In the genomic region with DNA sequence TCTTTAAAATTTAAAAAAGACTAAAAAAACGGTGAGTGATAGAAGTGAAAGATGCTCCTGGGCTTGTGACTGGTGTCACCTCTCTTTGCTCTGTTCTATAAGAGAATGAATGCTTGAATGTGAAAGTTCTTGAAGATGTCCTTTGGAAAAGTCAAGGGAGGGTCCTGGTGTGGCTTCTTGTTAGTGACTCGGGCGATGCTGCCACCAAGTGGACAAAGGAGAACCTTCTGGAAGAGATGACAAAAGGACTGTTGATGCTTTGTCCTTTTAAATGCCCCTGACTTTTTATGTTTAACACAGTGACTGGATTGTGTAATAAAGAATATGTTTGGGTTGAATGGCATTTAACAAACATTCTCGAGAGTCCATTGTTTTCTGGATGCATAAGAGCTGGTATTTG, we compare ENCODE assay signal across 9 mouse cellular contexts. TPM values are rescaled to one million over a fixed set of nuclear protein-coding genes. Genes with fewer than 3 reads are reported as not detected.
DNase-seq lines count a peak whose midpoint lies in the region; ATAC-seq and TF ChIP-seq lines count a peak whose summit lies in the region.
"Had no signal": no experiment of that assay in that cellular context is flagged by ENCODE, and none has a peak within 500 bp of the region (broad histone marks: within the 10 kb centered on the region; RNA-seq: fewer than 3 reads in every experiment).

No protein-coding gene starts in this region.

- ATAC-seq in forebrain, postnatal 0 days, result no peak; the same call in 1 of the 2 replicates
- no peak for ATAC-seq in forebrain, embryonic 11.5 days (replicated peaks; ENCODE audit: low FRiP score)

- H3K36me3 ChIP-seq in forebrain, postnatal 0 days (ENCODE audit: insufficient read depth), result no peaks in the 10 kb centered on the region
- H3K36me3 ChIP-seq in forebrain, embryonic 11.5 days (ENCODE audit: control insufficient read depth, insufficient read depth, low read length), result no peaks in the 10 kb centered on the region

- 19% methylated on average over 4 of the region's 4 CpGs for WGBS in forebrain, postnatal 0 days
- 26% methylated on average over 4 of the region's 4 CpGs for WGBS in forebrain, embryonic 11.5 days
- whole genome bisulfite sequencing in lung, adult 2 months, result 10% methylated on average over 4 of the region's 4 CpGs

- peak; percentile 63 for TF ChIP-seq CTCF in forebrain, postnatal 0 days (IDR thresholded peaks at IDR 0.05; ENCODE audit: low read depth)
- TF ChIP-seq CTCF in lung, adult 2 months (IDR thresholded peaks at IDR 0.05; ENCODE audit: insufficient read depth, low read length), result peak; percentile 63

- DNase-seq in forebrain, postnatal 0 days, result peak; percentile 32
- DNase-seq in forebrain, embryonic 11.5 days (ENCODE audit: low spot score), result no peak
- DNase-seq in urinary bladder, postnatal 14 days (ENCODE audit: low spot score), result peak; percentile 73
- no peak for DNase-seq in urinary bladder, postnatal 10 days (ENCODE audit: low spot score)
- peak; percentile 37 to 48 for DNase-seq in cerebellum, postnatal 36 days
- DNase-seq in kidney, postnatal 14 days, result peak; percentile 74
- peak; percentile 29 for DNase-seq in lung, adult 2 months
- peak; percentile 28 to 65 for DNase-seq in spleen, postnatal 4 days (ENCODE audit: low spot score in 2 of 2)

- H3K9me3 ChIP-seq in forebrain, postnatal 0 days (ENCODE audit: low read length), result no peaks in the 10 kb centered on the region
- H3K9me3 ChIP-seq in forebrain, embryonic 11.5 days (ENCODE audit: control insufficient read depth, low read length), result no peaks in the 10 kb centered on the region

- H3K27ac ChIP-seq in forebrain, postnatal 0 days (ENCODE audit: low read depth, low read length), result no peak overlapping the region
- no peak overlapping the region for H3K27ac ChIP-seq in forebrain, embryonic 11.5 days (ENCODE audit: low read depth, low read length)

- H3K9ac ChIP-seq in forebrain, postnatal 0 days, result no peak overlapping the region
- no peak overlapping the region for H3K9ac ChIP-seq in forebrain, embryonic 11.5 days (ENCODE audit: low read length)

- no peak for TF ChIP-seq POLR2A in lung, adult 2 months (IDR thresholded peaks at IDR 0.05; ENCODE audit: borderline replicate concordance, extremely low read depth, low read depth, low read length)

- no peak overlapping the region for H3K4me3 ChIP-seq in forebrain, postnatal 0 days (ENCODE audit: low read depth, low read length)
- H3K4me3 ChIP-seq in forebrain, embryonic 11.5 days (ENCODE audit: low read depth, low read length), result no peak overlapping the region
- H3K4me3 ChIP-seq in lung, adult 2 months (replicated peaks; ENCODE audit: extremely low read depth, low read depth, low read length), result no peak overlapping the region

- H3K4me2 ChIP-seq in forebrain, postnatal 0 days (ENCODE audit: low read depth), result no peak overlapping the region
- H3K4me2 ChIP-seq in forebrain, embryonic 11.5 days (ENCODE audit: low read depth, low read length, severe bottlenecking), result no peak overlapping the region

- no peaks in the 10 kb centered on the region for H3K4me1 ChIP-seq in forebrain, postnatal 0 days (ENCODE audit: insufficient read depth)
- H3K4me1 ChIP-seq in forebrain, embryonic 11.5 days (replicated peaks; ENCODE audit: control insufficient read depth, insufficient read depth, low read length), result no peaks in the 10 kb centered on the region
- no peaks in the 10 kb centered on the region for H3K4me1 ChIP-seq in lung, adult 2 months (ENCODE audit: control insufficient read depth, insufficient read depth, low read length)

- H3K27me3 ChIP-seq in forebrain, postnatal 0 days (ENCODE audit: insufficient read depth, low read length), result no peaks in the 10 kb centered on the region
- no peaks in the 10 kb centered on the region for H3K27me3 ChIP-seq in forebrain, embryonic 11.5 days (ENCODE audit: control insufficient read depth, insufficient read depth, low read length)

RNA-seq across cellular contexts. Expression of gene Pth, which starts 45.9 kb away (rescaled TPM):
- total RNA-seq in forebrain, postnatal 0 days (2014; rRNA removed), result not detected in 2 replicates
- not detected in 2 replicates for polyA plus RNA-seq in forebrain, postnatal 0 days (2015; fragmentation: Nextera tagmentation; extraction: Ambion mirVana)
- not detected in 2 replicates for polyA plus RNA-seq in forebrain, embryonic 11.5 days (2014; fragmentation: Nextera tagmentation; extraction: Ambion mirVana)
- not detected in 2 replicates for polyA plus RNA-seq in lung, adult 2 months (2012; rRNA removed)
- total RNA-seq: left cerebral cortex, adult 8-10 months had no signal

Comparison
In these comparisons a context has a peak if more than half of its experiments do, and no peak if none do; other contexts are left out.
1. DNase-seq: peak in forebrain, postnatal 0 days (single experiment), urinary bladder, postnatal 14 days (single experiment), cerebellum, postnatal 36 days (2 of 2), kidney, postnatal 14 days (single experiment), lung, adult 2 months (single experiment) and spleen, postnatal 4 days (2 of 2); none in forebrain, embryonic 11.5 days (single experiment) and urinary bladder, postnatal 10 days (single experiment).